Mouse (Mus musculus) liver, adult (tissue): ENCODE results near the gene Ndufs3.

Experiments
- GATA4 ChIP-seq: IDR thresholded peaks from 2 replicates; pipeline ENCODE4 v1.6.1; 2014; ENCODE audit warnings: mild to moderate bottlenecking, low read length; ENCODE audit not compliant: insufficient replicate concordance

Gene Ndufs3

DNA sequence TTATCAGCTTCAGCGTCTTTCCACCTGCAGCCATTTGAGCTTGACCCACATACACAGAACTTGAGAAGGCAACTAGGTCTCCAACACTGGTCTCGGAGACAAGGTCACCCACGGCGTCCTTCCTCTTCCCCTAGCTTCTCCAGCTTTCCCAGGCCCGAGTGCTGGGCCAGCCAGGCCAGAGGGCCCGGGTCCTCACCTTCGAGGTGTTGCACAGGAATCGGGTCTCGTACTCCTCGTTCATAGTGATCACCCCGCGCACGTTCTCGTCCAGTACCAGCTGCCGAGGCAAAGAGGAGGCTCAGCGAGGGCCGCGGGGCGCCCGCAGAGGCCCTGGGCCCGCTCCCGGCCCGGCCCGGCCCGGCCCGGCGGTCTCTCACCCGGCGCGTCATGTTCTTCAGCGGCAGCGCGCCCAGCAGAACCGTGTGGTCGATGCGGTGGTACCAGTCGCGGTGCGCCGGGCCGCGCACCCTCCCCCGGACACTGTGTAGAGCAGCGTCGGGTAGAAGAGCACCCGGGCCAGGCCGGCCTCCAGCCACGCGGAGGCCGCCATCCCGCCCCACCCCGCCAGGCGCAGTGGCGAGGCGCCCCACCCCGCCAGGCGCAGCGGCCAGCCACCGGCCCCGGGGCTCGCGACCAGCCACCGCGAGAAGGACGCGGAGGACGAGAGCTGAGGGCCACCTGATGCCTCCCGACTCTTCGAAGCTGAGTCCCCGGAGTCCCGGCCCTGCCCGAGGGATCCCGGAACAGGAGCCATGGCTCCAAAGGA lies 12.8 kb upstream of the Ndufs3 start:
- no peak; the same call in 1 of the 2 replicates for TF ChIP-seq GATA4

DNA sequence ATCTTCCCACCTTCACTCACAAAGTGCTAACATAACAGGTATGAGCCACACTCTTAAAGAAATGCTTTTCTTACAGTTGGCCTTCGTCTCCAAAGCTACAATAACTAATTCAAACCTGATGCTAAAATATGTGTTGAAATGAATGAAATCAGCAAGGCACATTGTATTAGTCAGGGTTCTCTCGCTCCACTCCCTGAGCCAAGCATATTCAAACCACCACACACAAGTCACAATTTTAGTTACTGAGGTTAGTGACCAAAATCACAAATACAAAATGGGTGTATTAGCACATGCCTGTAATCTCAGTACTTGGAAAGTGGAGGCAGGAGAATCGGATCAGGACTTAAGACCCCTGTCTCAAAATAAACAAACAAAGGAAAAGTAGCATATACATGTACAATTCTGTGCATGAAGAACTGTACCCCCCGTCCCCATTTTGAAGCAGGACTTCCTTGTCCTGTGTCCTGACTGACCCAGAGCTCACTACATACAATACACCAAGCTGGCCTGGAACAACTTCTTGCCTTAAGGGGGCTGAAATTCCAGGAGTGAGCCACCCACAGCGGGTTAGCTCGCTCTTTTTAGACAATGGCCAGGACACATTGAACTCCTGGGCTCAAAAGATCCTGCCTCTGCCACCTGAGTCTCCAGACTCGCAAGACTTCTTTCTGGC lies 12.1 kb upstream of the Ndufs3 start:
- TF ChIP-seq GATA4, result no peak

DNA sequence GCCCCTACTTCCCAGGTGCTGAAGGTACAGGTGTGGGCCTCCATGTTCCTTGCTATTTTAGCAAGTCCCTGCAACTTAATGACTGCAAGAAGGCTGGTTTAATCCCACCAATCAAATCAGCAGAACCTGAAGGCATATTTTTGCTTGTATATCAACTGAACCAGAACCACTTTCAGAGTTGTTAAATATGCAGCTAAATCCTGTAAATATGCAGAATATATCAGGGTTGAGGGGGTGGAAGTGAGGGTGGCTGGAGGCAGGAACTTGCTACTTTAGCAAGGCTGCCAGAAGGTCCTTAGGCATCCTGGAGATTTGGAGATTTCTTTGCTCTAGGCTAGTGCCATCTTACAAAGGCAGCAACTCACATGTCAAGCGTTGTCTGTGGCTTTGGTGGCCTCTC lies 10.9 kb upstream of the Ndufs3 start:
- TF ChIP-seq GATA4, result no peak

DNA sequence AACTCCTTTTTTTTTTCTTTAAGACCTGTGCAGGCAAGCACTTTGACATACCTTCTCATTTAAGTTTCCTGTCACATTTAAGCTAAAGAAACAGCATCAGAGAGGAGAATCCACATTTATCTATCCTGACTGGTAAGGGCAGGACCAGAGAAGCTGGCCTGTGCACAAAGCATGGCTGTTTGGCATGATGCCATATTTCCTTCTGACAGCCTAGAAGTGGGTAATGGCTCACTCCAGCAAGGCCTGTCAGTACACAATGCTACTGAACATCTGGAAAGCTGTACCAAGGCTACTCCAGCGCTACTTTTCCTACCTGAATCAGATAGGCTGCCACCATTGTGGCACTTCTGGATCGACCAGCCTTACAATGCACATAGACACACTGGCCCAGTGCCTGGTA lies 9.0 kb upstream of the Ndufs3 start:
- no peak for TF ChIP-seq GATA4

DNA sequence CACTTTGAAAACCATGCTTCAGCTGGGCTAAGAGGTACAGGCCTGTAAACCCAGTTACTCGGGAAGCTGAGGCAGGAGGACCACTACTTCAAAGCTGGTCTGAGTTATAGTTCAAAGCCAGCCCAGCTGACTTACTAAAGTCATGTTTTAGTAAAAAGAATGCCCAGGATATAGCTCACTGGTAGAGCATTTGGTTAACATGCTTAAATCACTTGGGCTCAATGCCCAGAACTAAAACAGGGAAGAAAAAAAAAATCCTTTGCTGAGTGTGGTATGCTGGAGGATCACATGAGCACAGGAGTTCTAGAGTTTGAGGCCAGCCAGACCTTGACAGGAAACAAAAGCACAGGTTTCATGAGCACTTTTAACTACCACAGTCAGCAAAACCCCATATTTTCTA lies 7.0 kb upstream of the Ndufs3 start:
- TF ChIP-seq GATA4, result no peak

DNA sequence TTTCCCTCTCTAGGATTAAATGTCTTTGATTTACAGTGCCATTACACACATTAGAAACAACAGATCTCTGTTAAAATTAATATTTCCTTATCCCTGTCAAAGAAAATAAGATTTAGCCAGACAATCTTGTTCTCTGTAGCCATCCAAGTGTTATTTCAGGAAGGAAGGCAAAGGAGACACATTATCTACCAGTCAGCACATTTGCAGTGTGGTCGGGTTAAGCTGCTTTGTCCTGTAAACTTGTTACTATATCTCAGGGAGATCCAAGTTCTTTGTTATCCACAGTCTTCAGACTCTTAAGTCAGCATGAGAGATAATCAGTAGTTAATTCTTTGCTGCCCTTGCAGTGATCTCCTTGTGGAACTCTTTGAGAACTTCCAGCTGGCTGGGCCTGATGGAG lies 6.2 kb upstream of the Ndufs3 start:
- TF ChIP-seq GATA4, result no peak

DNA sequence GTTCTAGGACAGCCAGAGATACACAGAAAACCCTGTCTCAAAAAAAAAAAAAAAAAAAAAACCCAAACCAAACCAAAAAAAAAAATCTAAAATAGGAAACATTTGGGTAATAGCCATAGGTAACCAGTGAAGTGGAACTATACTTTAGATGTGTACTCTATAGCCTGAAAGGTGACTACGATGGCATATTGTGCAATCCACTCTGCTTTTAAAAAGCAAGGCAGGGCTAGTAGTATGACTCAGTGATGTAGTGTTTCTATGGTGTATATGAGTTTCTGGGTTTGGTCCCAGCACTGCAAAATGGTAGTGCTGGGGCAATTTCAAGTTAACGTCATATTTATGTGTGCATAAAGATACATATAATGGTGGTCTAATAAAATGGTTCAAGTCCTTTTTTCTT lies 2.1 kb upstream of the Ndufs3 start:
- TF ChIP-seq GATA4, result no peak

DNA sequence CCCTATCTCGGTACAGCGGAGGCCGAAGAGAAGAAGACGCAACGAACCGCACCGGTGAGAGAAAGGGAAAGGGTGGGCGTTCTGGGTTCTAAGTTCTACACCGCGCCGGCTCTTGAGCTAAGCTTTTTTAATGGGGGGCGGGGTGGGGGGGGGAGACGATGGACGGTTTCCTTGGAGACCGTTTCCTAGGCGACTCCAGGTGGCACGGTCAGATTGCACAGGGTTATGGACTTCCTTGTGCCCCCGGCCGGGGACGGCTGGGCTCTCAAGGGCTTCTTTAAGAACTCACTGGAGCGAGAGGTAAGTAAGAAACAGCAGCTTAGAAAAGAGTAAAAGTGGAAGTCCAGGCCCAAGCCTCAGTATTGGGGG lies 213 bp upstream of the Ndufs3 start:
- no peak for TF ChIP-seq GATA4

DNA sequence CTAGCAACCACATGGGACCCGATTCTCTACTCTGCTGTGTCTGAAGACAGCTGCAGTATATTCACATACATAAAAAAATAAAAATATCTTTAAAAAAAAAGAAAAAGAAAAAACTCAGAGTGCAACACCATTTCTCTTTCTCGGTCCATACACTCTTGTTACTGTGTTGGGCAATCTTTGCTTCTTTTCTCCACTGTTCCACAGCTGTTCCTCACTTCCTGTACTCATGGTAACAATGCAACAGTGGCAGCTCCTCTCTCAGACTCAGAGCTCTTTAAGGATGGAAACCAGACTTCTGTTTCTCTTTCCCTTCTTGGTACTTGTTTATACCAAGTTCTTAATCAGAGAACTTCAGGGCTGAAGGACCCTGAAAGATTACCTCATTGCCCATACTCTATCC lies 1.2 kb downstream of the Ndufs3 start:
- no peak for TF ChIP-seq GATA4

DNA sequence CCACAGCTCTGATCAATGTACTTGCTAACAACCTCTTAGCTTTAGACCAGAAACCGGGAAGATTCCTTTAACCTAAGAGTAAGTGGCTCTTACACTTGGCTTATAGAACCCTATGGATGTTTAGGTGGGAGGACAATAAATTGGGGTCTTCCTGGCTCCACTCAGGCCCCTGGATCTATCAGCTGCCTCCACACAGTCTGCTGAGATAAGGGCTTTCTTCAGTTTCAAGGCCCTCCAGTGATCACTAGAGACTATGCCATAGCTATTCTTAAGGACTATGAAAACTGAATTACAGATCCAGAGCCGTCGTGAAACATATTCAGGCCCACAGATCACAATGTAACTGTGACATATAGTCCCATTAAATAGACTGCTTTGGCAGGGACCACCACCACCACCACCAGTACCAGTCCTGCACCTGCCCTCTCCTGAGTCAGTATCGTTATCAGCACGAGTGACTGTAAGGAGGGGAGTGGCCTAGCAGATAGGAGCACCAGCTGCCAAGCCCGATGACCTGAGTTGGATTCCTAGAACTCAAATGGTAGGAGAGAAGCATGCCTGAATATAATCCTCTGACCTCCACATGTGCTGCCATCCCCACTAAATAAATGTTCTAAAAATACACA lies 10.8 kb downstream of the Ndufs3 start:
- no peak for TF ChIP-seq GATA4

DNA sequence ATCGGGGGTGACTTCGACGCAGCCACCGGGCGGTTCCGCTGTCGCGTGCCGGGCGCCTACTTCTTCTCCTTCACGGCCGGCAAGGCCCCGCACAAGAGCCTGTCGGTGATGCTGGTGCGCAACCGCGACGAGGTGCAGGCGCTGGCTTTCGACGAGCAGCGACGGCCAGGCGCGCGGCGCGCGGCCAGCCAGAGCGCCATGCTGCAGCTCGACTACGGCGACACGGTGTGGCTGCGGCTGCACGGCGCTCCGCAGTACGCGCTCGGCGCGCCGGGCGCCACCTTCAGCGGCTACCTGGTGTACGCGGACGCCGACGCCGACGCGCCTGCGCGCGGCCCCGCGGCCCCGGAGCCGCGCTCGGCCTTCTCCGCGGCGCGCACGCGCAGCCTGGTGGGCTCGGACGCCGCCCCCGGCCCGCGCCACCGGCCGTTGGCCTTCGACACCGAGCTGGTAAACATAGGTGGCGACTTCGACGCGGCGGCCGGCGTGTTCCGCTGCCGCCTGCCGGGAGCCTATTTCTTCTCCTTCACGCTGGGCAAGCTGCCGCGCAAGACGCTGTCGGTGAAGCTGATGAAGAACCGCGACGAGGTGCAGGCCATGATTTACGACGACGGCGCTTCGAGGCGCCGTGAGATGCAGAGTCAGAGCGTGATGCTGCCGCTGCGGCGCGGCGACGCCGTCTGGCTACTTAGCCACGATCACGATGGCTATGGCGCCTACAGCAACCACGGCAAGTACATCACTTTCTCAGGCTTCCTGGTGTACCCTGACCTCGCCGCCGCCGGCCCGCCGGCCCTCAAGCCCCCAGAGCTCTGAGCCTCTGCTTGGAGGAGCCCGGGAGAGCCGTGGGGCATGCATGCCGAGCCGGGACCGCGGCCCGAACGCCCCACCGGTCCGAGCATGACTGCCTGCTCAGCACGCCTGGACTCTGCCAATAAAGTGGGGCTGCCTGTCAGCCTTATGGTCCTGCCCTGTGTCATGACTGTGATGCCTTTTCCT lies 14.8 kb downstream of the Ndufs3 start:
- no peak for TF ChIP-seq GATA4

DNA sequence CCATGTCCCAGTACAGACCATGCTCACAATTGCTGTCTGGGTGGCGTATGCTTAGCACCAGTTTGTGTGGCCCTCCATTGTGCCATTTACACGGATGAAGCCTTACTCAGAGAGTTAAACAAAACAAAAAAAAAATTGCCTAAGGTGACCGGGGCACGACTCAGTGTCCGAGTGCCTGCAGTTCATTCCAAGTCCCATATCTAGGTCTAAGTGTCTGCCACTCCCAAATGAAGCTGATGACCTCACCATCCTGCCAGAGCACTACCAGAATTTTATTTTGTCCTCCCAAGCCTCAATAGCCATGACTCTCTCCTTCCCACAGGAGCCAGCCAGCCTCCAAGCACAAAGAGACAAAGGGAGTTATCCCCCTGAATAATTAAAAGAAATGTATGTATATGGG lies 17.0 kb downstream of the Ndufs3 start:
- no peak for TF ChIP-seq GATA4

DNA sequence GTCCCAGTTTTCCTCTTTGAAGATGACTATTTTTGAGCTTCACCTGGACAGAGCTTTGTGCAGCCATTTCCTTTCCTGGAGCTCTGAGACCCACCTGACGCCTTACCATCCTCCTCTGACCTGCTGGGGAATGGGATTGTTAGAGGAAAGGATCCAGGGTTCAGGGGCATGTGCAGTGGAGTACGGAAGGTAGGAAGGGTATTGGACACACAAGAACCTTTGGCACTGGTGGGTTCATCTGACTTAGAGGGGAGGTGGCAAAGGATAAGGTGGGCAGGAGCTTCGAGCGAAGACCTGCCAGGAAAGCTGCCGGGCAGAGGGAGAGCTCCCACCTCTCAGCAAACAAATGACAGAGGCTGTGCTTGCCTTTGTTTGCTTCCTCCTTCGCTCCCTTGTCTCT lies 18.2 kb downstream of the Ndufs3 start:
- no peak for TF ChIP-seq GATA4

DNA sequence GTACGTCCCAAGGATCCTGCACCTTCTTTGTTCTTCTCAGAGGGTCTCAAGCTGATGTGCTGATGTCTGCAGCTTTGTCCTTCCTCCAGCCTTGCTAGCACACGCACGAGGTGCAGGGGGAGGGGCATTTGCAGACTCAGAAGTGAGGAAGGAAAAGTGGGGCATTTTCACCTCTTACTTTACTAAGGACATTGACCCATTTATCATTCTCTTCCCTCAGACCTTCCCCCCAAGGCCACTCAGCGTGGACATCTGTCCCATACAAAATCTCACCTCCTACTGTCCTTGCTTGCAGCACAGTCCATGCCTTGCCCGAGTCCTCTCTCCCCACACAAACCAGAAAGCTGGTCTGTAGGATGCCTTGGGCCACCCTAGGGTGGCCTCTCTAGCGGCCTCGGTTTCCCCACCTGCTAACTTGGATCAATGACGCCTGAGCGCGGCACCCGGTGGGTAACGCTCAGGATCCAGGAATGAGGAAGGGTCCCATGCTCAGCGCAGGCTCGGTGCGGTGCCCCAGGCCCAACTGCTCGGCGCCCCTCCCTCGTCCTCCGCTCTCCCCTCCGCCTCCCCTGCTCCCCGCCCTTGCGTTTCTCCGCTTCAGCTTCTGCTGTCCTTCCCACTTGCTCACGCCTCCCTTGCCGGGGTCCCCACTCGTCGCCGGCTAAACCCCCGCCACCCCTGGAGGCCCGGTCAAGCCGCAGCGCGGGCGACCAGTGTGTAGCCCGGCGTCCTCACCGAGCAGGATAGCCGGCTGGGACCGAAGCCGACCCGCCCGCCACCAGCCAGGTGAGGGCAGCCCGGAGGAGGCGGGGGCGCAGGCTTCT lies 19.2 kb downstream of the Ndufs3 start, which contains the start of gene C1qtnf4:
C1qtnf4 (plus strand) TSS at position 643 of the 824 bp plus-strand sequence.
- no peak for TF ChIP-seq GATA4

DNA sequence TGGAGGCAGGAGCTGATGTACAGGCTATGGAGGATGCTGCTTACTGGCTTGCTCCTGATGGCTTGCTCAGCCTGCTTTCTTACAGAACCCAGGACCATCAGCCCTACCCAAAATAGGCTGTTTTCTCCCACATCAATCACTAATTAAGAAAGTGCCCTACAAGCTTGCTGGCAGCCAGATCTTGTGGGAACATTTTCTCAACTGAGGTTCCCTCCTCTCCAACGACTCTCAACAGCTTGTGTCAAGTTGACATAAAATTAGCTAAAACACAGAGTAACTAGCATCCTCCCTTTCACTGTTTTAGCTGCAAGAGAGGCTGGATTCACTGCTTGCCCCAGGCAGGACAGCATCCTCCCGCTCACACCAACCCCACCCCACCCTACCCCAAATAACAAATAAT lies 22.8 kb downstream of the Ndufs3 start:
- no peak for TF ChIP-seq GATA4
